Mouse (Mus musculus) hindbrain, embryonic 14.5 days (tissue): ENCODE measurements at regions not wholly inside any gene's neighbourhood (a gene's known extent, or its start where the extent isn't known, plus 50 kb on each side); places are given as distances from the start of the nearest gene placed in this dataset.

Experiments
- ATAC-seq: fragments of 200-750 bp; cut with Nextera tagmentation; 2 replicates; pipeline ENCODE4 v1.8.0; 2017; ENCODE audit warnings: moderate number of reproducible peaks, mild to moderate bottlenecking, moderate TSS enrichment, moderate library complexity; ENCODE audit not compliant: low FRiP score
- DNase-seq: peaks from one replicate; pipeline ENCODE4 v3.0.0-alpha.2; 2015; ENCODE audit warnings: low spot score
- H3K27ac ChIP-seq: fragments of 300-500 bp; sonication (generic); 2 replicates; pipeline ENCODE4 v1.5.1; 2014; ENCODE audit warnings: mild to moderate bottlenecking, moderate library complexity
- H3K27me3 ChIP-seq: fragments of 300-500 bp; sonication (generic); 2 replicates; pipeline ENCODE4 v1.6.1; 2014; ENCODE audit warnings: mild to moderate bottlenecking, low read length, mixed read lengths; ENCODE audit not compliant: control insufficient read depth, insufficient read depth
- H3K36me3 ChIP-seq: fragments of 300-500 bp; sonication (generic); replicated peaks from 2 replicates; pipeline ENCODE4 v1.6.1; 2014; ENCODE audit not compliant: control insufficient read depth, insufficient read depth
- H3K4me1 ChIP-seq: fragments of 300-500 bp; sonication (generic); replicated peaks from 2 replicates; pipeline ENCODE4 v1.6.1; 2014; ENCODE audit warnings: antibody characterized with exemption, low read length, mixed read lengths; ENCODE audit not compliant: control insufficient read depth, insufficient read depth
- H3K4me2 ChIP-seq: fragments of 300-500 bp; sonication (generic); replicated peaks from 2 replicates; pipeline ENCODE4 v1.6.1; 2014; ENCODE audit warnings: mild to moderate bottlenecking, moderate library complexity
- H3K4me3 ChIP-seq: fragments of 300-500 bp; sonication (generic); replicated peaks from 2 replicates; pipeline ENCODE4 v1.5.1; 2014; ENCODE audit warnings: mild to moderate bottlenecking, low read length
- H3K9ac ChIP-seq: fragments of 300-500 bp; sonication (generic); 2 replicates; pipeline ENCODE4 v1.6.1; 2014
- H3K9me3 ChIP-seq: fragments of 300-500 bp; sonication (generic); 2 replicates; pipeline ENCODE4 v1.6.1; 2016; ENCODE audit warnings: low read length; ENCODE audit not compliant: control insufficient read depth
- WGBS: fragments of 180-500 bp; shearing (Covaris S2); extraction: QIAGEN DNeasy Blood & Tissue Kit; methylation state at CpG from one replicate; pipeline ENCODE4 v1.1.7; 2014; 5-methylcytosine and 5-hydroxymethylcytosine counted together

- no peak for ATAC-seq
- Histone ChIP-seq H3K9ac (no peak overlapping the region), H3K4me2 (no peak overlapping the region), H3K27me3 (no peaks in the 10 kb centered on the region), H3K36me3 (no peaks in the 10 kb centered on the region), H3K4me3 (no peak overlapping the region), H3K9me3 (no peaks in the 10 kb centered on the region), H3K4me1 (no peaks in the 10 kb centered on the region), H3K27ac (no peak overlapping the region)
- WGBS, result 88% methylated on average over 2 of the region's 2 CpGs
- DNase-seq, result no peak
These were observed 64.6 kb upstream of the Ankrd55 start for GRCm38 (mm10) chr13:112223616-112224015.

- H3K9ac ChIP-seq, result no peak overlapping the region
- 86% methylated on average over 13 of the region's 13 CpGs for WGBS
- DNase-seq, result no peak
These were observed 60.5 kb upstream of the Ankrd55 start for GRCm38 (mm10) chr13:112227766-112228165.

GRCm38 (mm10) chr13:112228846-112229245 lies 59.4 kb upstream of the Ankrd55 start:
- Histone ChIP-seq H3K9me3 (no peaks in the 10 kb centered on the region), H3K27me3 (no peaks in the 10 kb centered on the region), H3K4me1 (no peaks in the 10 kb centered on the region), H3K4me2 (no peak overlapping the region), H3K4me3 (no peak overlapping the region), H3K9ac (no peak overlapping the region), H3K27ac (no peak overlapping the region), H3K36me3 (no peaks in the 10 kb centered on the region)
- DNase-seq, result no peak
- no peak for ATAC-seq
- 90% methylated on average over 4 of the region's 4 CpGs for WGBS

More at GRCm38 (mm10) chr13:112227766-112228165, 60.5 kb upstream of the Ankrd55 start:
- Histone ChIP-seq H3K4me3 (no peak overlapping the region), H3K4me1 (no peaks in the 10 kb centered on the region), H3K4me2 (no peak overlapping the region), H3K27ac (no peak overlapping the region), H3K36me3 (no peaks in the 10 kb centered on the region), H3K9me3 (no peaks in the 10 kb centered on the region), H3K27me3 (no peaks in the 10 kb centered on the region)
- no peak for ATAC-seq

- Histone ChIP-seq H3K9ac (no peak overlapping the region), H3K9me3 (no peaks in the 10 kb centered on the region), H3K27ac (no peak overlapping the region), H3K4me2 (no peak overlapping the region), H3K4me3 (no peak overlapping the region), H3K4me1 (no peaks in the 10 kb centered on the region), H3K27me3 (no peaks in the 10 kb centered on the region), H3K36me3 (no peaks in the 10 kb centered on the region)
- no peak for DNase-seq
- no peak for ATAC-seq
- 81% methylated on average over 3 of the region's 3 CpGs for WGBS
These were observed 58.1 kb upstream of the Ankrd55 start for GRCm38 (mm10) chr13:112230176-112230575.

- Histone ChIP-seq H3K9ac (no peak overlapping the region), H3K9me3 (no peaks in the 10 kb centered on the region), H3K27me3 (peaks cover 9% of the 10 kb centered on the region; the same call in 1 of the 2 replicates), H3K4me2 (no peak overlapping the region), H3K4me1 (no peaks in the 10 kb centered on the region), H3K27ac (no peak overlapping the region), H3K4me3 (no peak overlapping the region), H3K36me3 (no peaks in the 10 kb centered on the region)
- ATAC-seq (no peak), DNase-seq (no peak)
- 88% methylated on average over 6 of the region's 6 CpGs for WGBS
These were observed 53.6 kb upstream of the Ankrd55 start for GRCm38 (mm10) chr13:112234695-112235094.

- H3K36me3 ChIP-seq, result no peaks in the 10 kb centered on the region
- no peak overlapping the region for H3K27ac ChIP-seq
- H3K27me3 ChIP-seq, result peaks cover 14% of the 10 kb centered on the region; the same call in 1 of the 2 replicates
- ATAC-seq, result no peak
- H3K4me3 ChIP-seq, result no peak overlapping the region
- DNase-seq, result no peak
- H3K4me2 ChIP-seq, result no peak overlapping the region
- H3K9ac ChIP-seq, result no peak overlapping the region
- 0 out of 2 replicates have a peak, but pooled peaks cover 6% of the 10 kb centered on the region for H3K4me1 ChIP-seq
- no peaks in the 10 kb centered on the region for H3K9me3 ChIP-seq
- WGBS, result 78% methylated on average over 6 of the region's 6 CpGs
These were observed 51.3 kb upstream of the Ankrd55 start for GRCm38 (mm10) chr13:112236956-112237355.

- DNase-seq, result no peak
- Histone ChIP-seq H3K4me3 (no peak overlapping the region), H3K36me3 (no peaks in the 10 kb centered on the region), H3K27ac (no peak overlapping the region), H3K4me2 (no peak overlapping the region), H3K9me3 (no peaks in the 10 kb centered on the region), H3K9ac (no peak overlapping the region), H3K27me3 (peaks cover 14% of the 10 kb centered on the region; the same call in 1 of the 2 replicates), H3K4me1 (0 out of 2 replicates have a peak, but pooled peaks cover 6% of the 10 kb centered on the region)
- 76% methylated on average over 5 of the region's 5 CpGs for WGBS
- ATAC-seq, result no peak
These were observed 50.9 kb upstream of the Ankrd55 start for GRCm38 (mm10) chr13:112237377-112237776.

GRCm38 (mm10) chr13:112237917-112238316 lies 50.3 kb upstream of the Ankrd55 start:
- no peak overlapping the region for H3K9ac ChIP-seq
- 83% methylated on average over 4 of the region's 4 CpGs for whole genome bisulfite sequencing

More at GRCm38 (mm10) chr13:112237917-112238316, 50.3 kb upstream of the Ankrd55 start:
- Histone ChIP-seq H3K27me3 (peaks cover 14% of the 10 kb centered on the region; the same call in 1 of the 2 replicates), H3K4me3 (no peak overlapping the region), H3K9me3 (no peaks in the 10 kb centered on the region), H3K36me3 (no peaks in the 10 kb centered on the region), H3K4me2 (no peak overlapping the region), H3K27ac (no peak overlapping the region), H3K4me1 (0 out of 2 replicates have a peak, but pooled peaks cover 6% of the 10 kb centered on the region)
- ATAC-seq (no peak), DNase-seq (no peak)
